Mouse (Mus musculus) kidney, postnatal 14 days (tissue): ENCODE measurements around the gene Fam107a.

Experiments
- DNase-seq: peaks from one replicate; pipeline ENCODE4 v3.0.0; 2022; ENCODE audit warnings: mixed read lengths

The Fam107a gene

GRCm38 (mm10) chr14:8255076-8255729 lies 62.6 kb downstream of the Fam107a start:
- peak; percentile 80 for DNase-seq

DNA sequence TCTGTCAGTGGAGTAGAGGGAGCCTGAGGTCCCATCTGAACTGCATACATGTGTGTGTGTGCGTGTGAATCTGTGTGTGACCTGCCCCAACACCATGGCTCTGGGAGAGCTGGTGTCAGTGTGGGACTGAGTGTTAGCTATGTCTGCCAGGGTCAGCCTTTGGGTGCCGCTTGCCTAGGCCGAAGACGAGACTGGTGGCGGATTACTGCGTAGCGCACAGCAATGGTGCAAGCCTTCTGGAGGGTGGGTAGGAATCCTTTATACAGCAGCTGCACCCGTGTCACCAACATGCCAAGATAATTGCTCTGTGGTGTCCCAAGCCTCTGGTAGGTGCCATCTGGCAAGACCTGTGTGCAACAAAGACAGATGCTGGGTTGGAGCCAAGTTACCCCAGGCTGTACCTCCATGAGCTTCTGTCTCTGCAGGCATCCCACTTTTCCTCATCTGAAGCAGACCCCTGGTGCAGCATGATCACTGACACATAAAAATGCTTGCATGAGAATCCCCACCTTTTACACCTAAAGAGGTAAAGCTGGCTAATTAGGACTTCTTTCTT lies 66.4 kb downstream of the Fam107a start:
- no peak for DNase-seq

GRCm38 (mm10) chr14:8250141-8250871 lies 67.5 kb downstream of the Fam107a start:
- no peak for DNase-seq

DNA sequence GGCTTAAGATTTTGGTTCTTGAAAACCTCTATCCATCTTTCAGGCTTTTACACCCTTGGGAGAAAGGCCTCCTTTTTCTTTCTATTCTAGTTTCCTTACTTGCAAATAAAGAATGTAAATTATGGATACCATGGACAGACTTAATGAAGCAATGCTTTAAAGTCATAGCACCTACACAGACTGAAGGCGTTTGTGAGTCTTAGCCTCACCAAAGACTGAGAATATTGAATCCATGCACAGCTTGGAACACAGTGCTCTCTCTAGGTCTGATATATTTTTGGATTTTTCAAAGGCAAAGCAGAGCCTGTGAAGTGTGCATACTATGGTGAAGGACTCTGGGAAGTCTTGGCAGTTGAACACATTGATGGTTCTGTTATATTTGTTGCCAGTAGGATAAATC lies 68.6 kb downstream of the Fam107a start:
- no peak for DNase-seq

GRCm38 (mm10) chr14:8246878-8247277 lies 70.9 kb downstream of the Fam107a start:
- no peak for DNase-seq
